Comparison of ENCODE assay signal across 8 mouse cellular contexts in the genomic region with DNA sequence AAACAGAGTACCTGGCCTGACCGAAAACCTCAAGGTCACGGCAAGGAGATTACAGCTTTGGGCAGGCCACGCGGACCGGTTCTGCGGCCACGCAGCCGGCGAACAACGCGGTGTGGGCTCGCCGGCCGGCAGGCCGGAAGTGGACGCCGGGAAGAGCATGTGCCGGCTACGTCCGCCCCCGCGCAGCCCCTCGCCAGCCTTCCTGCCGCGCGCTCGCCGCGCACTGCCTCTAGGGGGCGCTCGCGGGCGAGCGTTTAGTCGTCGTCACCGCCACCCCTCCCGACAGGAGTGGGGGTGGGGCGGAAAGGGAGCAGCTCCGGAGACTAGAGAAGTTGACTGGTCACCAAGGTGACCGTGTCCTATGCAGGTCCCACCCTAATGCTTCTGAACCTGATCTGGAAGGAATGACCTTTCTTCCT. TPM values are rescaled to one million over a fixed set of nuclear protein-coding genes. Genes with fewer than 3 reads are reported as not detected.
DNase-seq lines count a peak whose midpoint lies in the region; ATAC-seq and TF ChIP-seq lines count a peak whose summit lies in the region.

No protein-coding gene starts in this region.

- POLR2A ChIA-PET in Patski (lab: Charles Lee) = interaction anchor here (1.9 kb wide), 1 partner anchor 10 kb away, joined by 5 read pairs; no protein-coding TSS in a partner anchor

- H3K79me2 ChIP-seq in macrophage (ENCODE audit: inconsistent target) = peaks cover 4% of the 10 kb centered on the region; the same call in 1 of the 2 replicates

- H3K4me2 ChIP-seq in hindbrain, embryonic 16.5 days (ENCODE audit: low read length) = peak overlapping the region; percentile 48

- H3K4me1 ChIP-seq in hindbrain, embryonic 16.5 days (ENCODE audit: control insufficient read depth, insufficient read depth, low read depth, low read length) = peaks cover 2% of the 10 kb centered on the region; the same call in 1 of the 2 replicates

- DNase-seq in Patski (ENCODE audit: low read depth, low spot score) = no peak
- DNase-seq in cerebellum, postnatal 36 days = peak; percentile 78 to 84
- DNase-seq in gastrocnemius, adult 18-20 months (ENCODE audit: low spot score) = peak; percentile 76
- DNase-seq in left cerebral cortex, adult 2 months (ENCODE audit: extremely low spot score in 1 of 2, low spot score in 2 of 2) = peak; percentile 86
- DNase-seq in retina, postnatal 7 days (ENCODE audit: low read depth, low spot score) = peak; percentile 73
- DNase-seq in urinary bladder, adult 18-20 months (ENCODE audit: low spot score in 2 of 2) = peak; percentile 61 to 65

- in situ Hi-C loops in Patski (cut with MboI; ENCODE audit: low pct_unique_long_range_greater_than_20kb) = no loop called here

- H3K36me3 ChIP-seq in hindbrain, embryonic 16.5 days (ENCODE audit: control insufficient read depth, insufficient read depth, low read length) = no peaks in the 10 kb centered on the region
- H3K36me3 ChIP-seq in macrophage (ENCODE audit: inconsistent target) = 0 out of 2 replicates have a peak, but pooled peaks cover 6% of the 10 kb centered on the region

- CTCF ChIA-PET in Patski (lab: Charles Lee) = interaction anchor here (1.1 to 2.1 kb wide), 2 partner anchors 33 to 37 kb away, joined by 3 to 7 read pairs; no protein-coding TSS in a partner anchor

- H3K9me3 ChIP-seq in hindbrain, embryonic 16.5 days (ENCODE audit: control insufficient read depth, low read length) = no peaks in the 10 kb centered on the region

- H3K27me3 ChIP-seq in Patski = no peaks in the 10 kb centered on the region
- no peaks in the 10 kb centered on the region for H3K27me3 ChIP-seq in hindbrain, embryonic 16.5 days (replicated peaks; ENCODE audit: control insufficient read depth, insufficient read depth, low read length)

- peak overlapping the region; percentile 84 for H3K27ac ChIP-seq in hindbrain, embryonic 16.5 days (ENCODE audit: low read depth, low read length)
- H3K27ac ChIP-seq in left cerebral cortex, adult 2 months = peak overlapping the region; percentile 93
- peak overlapping the region; percentile 88 for H3K27ac ChIP-seq in macrophage

- 11% methylated on average over 35 of the region's 41 CpGs for WGBS in hindbrain, embryonic 16.5 days
- WGBS in macrophage (ENCODE audit: missing documents) = 16% methylated on average over 27 of the region's 41 CpGs

- peak overlapping the region; percentile 62 for H3K4me3 ChIP-seq in hindbrain, embryonic 16.5 days (ENCODE audit: low read length)
- peak overlapping the region; percentile 71 for H3K4me3 ChIP-seq in left cerebral cortex, adult 2 months
- H3K4me3 ChIP-seq in macrophage (ENCODE audit: inconsistent target) = peak overlapping the region; percentile 86

- intact Hi-C loops in left cerebral cortex, adult 2 months (cut with DNase I) = loop anchor here (1.0 to 5.0 kb wide), 3 partner anchors 12 to 154 kb away; no protein-coding TSS in a partner anchor

- peak overlapping the region; percentile 73 for H3K9ac ChIP-seq in hindbrain, embryonic 16.5 days (ENCODE audit: low read depth, low read length)

- ATAC-seq in Patski = peak; percentile 82
- peak; percentile 85 for ATAC-seq in hindbrain, embryonic 16.5 days

- no peak for TF ChIP-seq CTCF in Patski (IDR thresholded peaks at IDR 0.05)
- peak; percentile 92 for TF ChIP-seq CTCF in left cerebral cortex, adult 2 months (IDR thresholded peaks at IDR 0.05)

RNA-seq across cellular contexts. Expression of a gene that starts 0.7 kb away (rescaled TPM):
- polyA plus RNA-seq in Patski (2021) = 1,052 TPM
- total RNA-seq in gastrocnemius, adult 18-20 months (2021) = 10 to 100 TPM; 58.6 to 65.0 TPM
- polyA plus RNA-seq in hindbrain, embryonic 16.5 days (2015; fragmentation: Nextera tagmentation; extraction: Ambion mirVana) = 543 and 586 TPM in 2 replicates
- total RNA-seq in left cerebral cortex, adult 2 months (2021) = 100 to 1,000 TPM; 302 to 310 TPM
- 100 to 1,000 TPM in 10 of 26 experiments, 10 to 100 TPM in 16; 24.3 to 157 (median 76.6) TPM for total RNA-seq in macrophage (2018; cell fraction: chromatin; rRNA removed)
- 100 to 1,000 TPM; 348 to 610 (median 464) TPM for total RNA-seq in macrophage (2018; cell fraction: cytosol; rRNA removed)
- total RNA-seq in macrophage (2018; cell fraction: nucleus; rRNA removed) = 100 to 1,000 TPM in 19 of 26 experiments, 10 to 100 TPM in 7; 63.0 to 283 (median 148) TPM
- polyA plus RNA-seq in macrophage (2018) = 248 to 697 TPM (median 593 TPM) in 3 replicates

RNA-seq across cellular contexts. Expression of a gene that starts 52.7 kb away (rescaled TPM):
- 0.06 TPM for polyA plus RNA-seq in Patski (2021)
- total RNA-seq in gastrocnemius, adult 18-20 months (2021) = not detected
- polyA plus RNA-seq in hindbrain, embryonic 16.5 days (2015; fragmentation: Nextera tagmentation; extraction: Ambion mirVana) = 0.77 and 0.81 TPM in 2 replicates
- total RNA-seq in left cerebral cortex, adult 2 months (2021) = under 1 TPM in 1 of 2 experiments, not detected in 1; 0.41 TPM
- 10 to 100 TPM in 20 of 26 experiments, 1 to 10 TPM in 6; 3.1 to 36.7 (median 18.2) TPM for total RNA-seq in macrophage (2018; cell fraction: chromatin; rRNA removed)
- total RNA-seq in macrophage (2018; cell fraction: cytosol; rRNA removed) = 10 to 100 TPM in 8 of 26 experiments, 1 to 10 TPM in 18; 3.8 to 11.6 (median 7.0) TPM
- 10 to 100 TPM in 22 of 26 experiments, 1 to 10 TPM in 4; 3.4 to 28.2 (median 17.5) TPM for total RNA-seq in macrophage (2018; cell fraction: nucleus; rRNA removed)
- polyA plus RNA-seq in macrophage (2018) = 4.7 to 7.4 TPM (median 6.4 TPM) in 3 replicates
